Mouse (Mus musculus) liver, embryonic 12.5 days (tissue): ENCODE results near the gene Gm28230. TPM values are rescaled to one million over a fixed set of nuclear protein-coding genes. Genes with fewer than 3 reads are reported as not detected.

Experiments used
- ATAC-seq: fragments of 200-750 bp; cut with Nextera tagmentation; 2 replicates; pipeline ENCODE4 v1.8.0; 2017; ENCODE audit warnings: moderate number of reproducible peaks, mild to moderate bottlenecking, moderate library complexity
- H3K27ac ChIP-seq: fragments of 300-500 bp; sonication (generic); 2 replicates; pipeline ENCODE4 v1.5.1; 2016; ENCODE audit warnings: mild to moderate bottlenecking
- H3K27me3 ChIP-seq: fragments of 300-500 bp; sonication (generic); replicated peaks from 2 replicates; pipeline ENCODE4 v1.6.1; 2016; ENCODE audit warnings: mild to moderate bottlenecking, moderate library complexity
- H3K36me3 ChIP-seq: fragments of 300-500 bp; sonication (generic); 2 replicates; pipeline ENCODE4 v1.6.1; 2016; ENCODE audit warnings: mild to moderate bottlenecking, moderate library complexity
- H3K4me1 ChIP-seq: fragments of 300-500 bp; sonication (generic); 2 replicates; pipeline ENCODE4 v1.6.1; 2016
- H3K4me2 ChIP-seq: fragments of 300-500 bp; sonication (generic); 2 replicates; pipeline ENCODE4 v1.6.1; 2016; ENCODE audit warnings: mild to moderate bottlenecking, moderate library complexity
- H3K4me3 ChIP-seq: fragments of 300-500 bp; sonication (generic); 2 replicates; pipeline ENCODE4 v1.5.1; 2016; ENCODE audit warnings: mild to moderate bottlenecking, moderate library complexity
- H3K9ac ChIP-seq: fragments of 300-500 bp; sonication (generic); 2 replicates; pipeline ENCODE4 v1.6.1; 2016; ENCODE audit warnings: mild to moderate bottlenecking, moderate library complexity
- H3K9me3 ChIP-seq: fragments of 300-500 bp; sonication (generic); replicated peaks from 2 replicates; pipeline ENCODE4 v1.6.1; 2016; ENCODE audit warnings: mild to moderate bottlenecking, moderate library complexity
- WGBS: fragments of 180-500 bp; shearing (Covaris S2); methylation state at CpG from one replicate; pipeline ENCODE4 v1.1.7; 2016; ENCODE audit not compliant: insufficient replicate concordance; 5-methylcytosine and 5-hydroxymethylcytosine counted together
- polyA plus RNA-seq: library from polyadenylated mRNA; unstranded; fragments of >200 nt; fragmentation: Nextera tagmentation; extraction: Ambion mirVana; gene quantifications from 2 replicates; pipeline ENCODE4 v1.2.1, GENCODE M21; 2016

Gm28230 gene
- polyA plus RNA-seq, 1 experiment from 2014 or later, result not detected

GRCm38 (mm10) chr2:74733765-74734164, 7.2 kb downstream of the Gm28230 start:
- WGBS, result 2% methylated on average over 6 of the region's 6 CpGs
- Histone ChIP-seq H3K4me3 (no peak overlapping the region), H3K27ac (no peak overlapping the region), H3K36me3 (no peaks in the 10 kb centered on the region), H3K4me1 (no peaks in the 10 kb centered on the region), H3K9ac (no peak overlapping the region), H3K9me3 (no peaks in the 10 kb centered on the region), H3K4me2 (no peak overlapping the region), H3K27me3 (peaks cover 98% of the 10 kb centered on the region)
- no peak for ATAC-seq

GRCm38 (mm10) chr2:74734451-74734850, 7.9 kb downstream of the Gm28230 start:
- Histone ChIP-seq H3K27ac (no peak overlapping the region), H3K27me3 (peaks cover 98% of the 10 kb centered on the region), H3K36me3 (no peaks in the 10 kb centered on the region), H3K9me3 (no peaks in the 10 kb centered on the region), H3K4me3 (no peak overlapping the region), H3K4me1 (no peaks in the 10 kb centered on the region), H3K9ac (no peak overlapping the region), H3K4me2 (no peak overlapping the region)
- 4% methylated on average over 13 of the region's 13 CpGs for WGBS
- ATAC-seq, result no peak

GRCm38 (mm10) chr2:74734996-74735811, 8.7 kb downstream of the Gm28230 start:
- peaks cover 100% of the 10 kb centered on the region for H3K27me3 ChIP-seq
- no peak for ATAC-seq
- H3K9me3 ChIP-seq, result no peaks in the 10 kb centered on the region
- H3K27ac ChIP-seq, result no peak overlapping the region
- WGBS, result 5% methylated on average over 27 of the region's 27 CpGs
- H3K9ac ChIP-seq, result no peak overlapping the region
- no peaks in the 10 kb centered on the region for H3K36me3 ChIP-seq
- no peaks in the 10 kb centered on the region for H3K4me1 ChIP-seq
- no peak overlapping the region for H3K4me2 ChIP-seq
- no peak overlapping the region for H3K4me3 ChIP-seq

GRCm38 (mm10) chr2:74735851-74736687, 9.5 kb downstream of the Gm28230 start:
- no peak for ATAC-seq
- Histone ChIP-seq H3K36me3 (no peaks in the 10 kb centered on the region), H3K4me2 (peak overlapping the region; percentile 27), H3K9me3 (no peaks in the 10 kb centered on the region), H3K27ac (no peak overlapping the region), H3K27me3 (peaks cover 100% of the 10 kb centered on the region), H3K4me3 (peak overlapping the region; percentile 14), H3K4me1 (no peaks in the 10 kb centered on the region), H3K9ac (no peak overlapping the region)
- WGBS, result 1% methylated on average over 42 of the region's 42 CpGs

GRCm38 (mm10) chr2:74736688-74737577, 10.4 kb downstream of the Gm28230 start:
- 4% methylated on average over 15 of the region's 15 CpGs for WGBS
- peaks cover 100% of the 10 kb centered on the region for H3K27me3 ChIP-seq
- H3K4me3 ChIP-seq, result no peak overlapping the region
- ATAC-seq, result no peak
- H3K27ac ChIP-seq, result no peak overlapping the region
- H3K4me2 ChIP-seq, result no peak overlapping the region
- H3K4me1 ChIP-seq, result no peaks in the 10 kb centered on the region
- H3K36me3 ChIP-seq, result no peaks in the 10 kb centered on the region
- no peaks in the 10 kb centered on the region for H3K9me3 ChIP-seq
- no peak overlapping the region for H3K9ac ChIP-seq

- peaks cover 99% of the 10 kb centered on the region for H3K27me3 ChIP-seq
- H3K27ac ChIP-seq, result no peak overlapping the region
- H3K36me3 ChIP-seq, result no peaks in the 10 kb centered on the region
- no peak for ATAC-seq
- H3K9ac ChIP-seq, result no peak overlapping the region
- WGBS, result 12% methylated on average over 7 of the region's 7 CpGs
- no peaks in the 10 kb centered on the region for H3K9me3 ChIP-seq
- no peak overlapping the region for H3K4me2 ChIP-seq
- no peaks in the 10 kb centered on the region for H3K4me1 ChIP-seq
- H3K4me3 ChIP-seq, result no peak overlapping the region
Measured at GRCm38 (mm10) chr2:74737578-74738070, 11.1 kb downstream of the Gm28230 start.

GRCm38 (mm10) chr2:74738623-74739475, 12.3 kb downstream of the Gm28230 start:
- no peaks in the 10 kb centered on the region for H3K4me1 ChIP-seq
- no peaks in the 10 kb centered on the region for H3K36me3 ChIP-seq
- H3K9me3 ChIP-seq, result no peaks in the 10 kb centered on the region
- no peak overlapping the region for H3K9ac ChIP-seq
- peaks cover 97% of the 10 kb centered on the region for H3K27me3 ChIP-seq
- WGBS, result 4% methylated on average over 20 of the region's 20 CpGs
- no peak overlapping the region for H3K4me2 ChIP-seq
- ATAC-seq, result no peak
- no peak overlapping the region for H3K27ac ChIP-seq
- H3K4me3 ChIP-seq, result no peak overlapping the region

GRCm38 (mm10) chr2:74739476-74739800, 12.9 kb downstream of the Gm28230 start:
- WGBS, result 8% methylated on average over 2 of the region's 2 CpGs
- H3K27me3 ChIP-seq, result peaks cover 97% of the 10 kb centered on the region
- no peaks in the 10 kb centered on the region for H3K9me3 ChIP-seq
- no peak overlapping the region for H3K4me3 ChIP-seq
- ATAC-seq, result no peak
- no peak overlapping the region for H3K4me2 ChIP-seq
- no peaks in the 10 kb centered on the region for H3K36me3 ChIP-seq
- H3K27ac ChIP-seq, result no peak overlapping the region
- H3K9ac ChIP-seq, result no peak overlapping the region
- H3K4me1 ChIP-seq, result no peaks in the 10 kb centered on the region

- Histone ChIP-seq H3K4me3 (no peak overlapping the region), H3K9ac (no peak overlapping the region), H3K9me3 (no peaks in the 10 kb centered on the region), H3K27me3 (peaks cover 97% of the 10 kb centered on the region), H3K4me2 (no peak overlapping the region), H3K36me3 (no peaks in the 10 kb centered on the region), H3K27ac (no peak overlapping the region), H3K4me1 (no peaks in the 10 kb centered on the region)
- ATAC-seq, result no peak
- WGBS, result 9% methylated on average over 14 of the region's 14 CpGs
Measured at GRCm38 (mm10) chr2:74739869-74740268, 13.3 kb downstream of the Gm28230 start.

- Histone ChIP-seq H3K9me3 (no peaks in the 10 kb centered on the region), H3K4me1 (no peaks in the 10 kb centered on the region), H3K27ac (no peak overlapping the region), H3K9ac (no peak overlapping the region), H3K27me3 (peaks cover 97% of the 10 kb centered on the region), H3K36me3 (no peaks in the 10 kb centered on the region), H3K4me3 (no peak overlapping the region), H3K4me2 (no peak overlapping the region)
- no peak for ATAC-seq
- 3% methylated on average over 43 of the region's 43 CpGs for WGBS
Measured at GRCm38 (mm10) chr2:74740311-74741091, 14.0 kb downstream of the Gm28230 start.
